Mouse (Mus musculus) CD8-positive naive resting alpha-beta T cell, adult 2 months (primary cell): ENCODE measurements around the gene Fpr3.
"Not testable (repeated sequence)": the region's sequence is repeated elsewhere in the genome, so short reads cannot be mapped to it uniquely, and the experiment has no call there.

Source experiments
- DNase-seq, 2 experiments: peaks; one replicate each; pipeline ENCODE4 v3.0.0; 2022; ENCODE audit warnings: low read depth in 2 of 2, low spot score in 2 of 2

Fpr3 gene

GRCm38 (mm10) chr17:17882672-17883071 lies 5.0 kb upstream of the Fpr3 start:
- no peak for DNase-seq

- DNase-seq, result no peak
These were observed 3.8 kb upstream of the Fpr3 start, which contains the start of gene Fpr1 for GRCm38 (mm10) chr17:17883840-17884239. Gene Fpr1, minus strand, starts transcription at chr17:17883940.

GRCm38 (mm10) chr17:17889732-17890425 lies 2.2 kb downstream of the Fpr3 start:
- DNase-seq, result no peak

GRCm38 (mm10) chr17:17896039-17896438 lies 8.4 kb downstream of the Fpr3 start:
- peak in 1 of 2 experiments; percentile 41 for DNase-seq

- no peak for DNase-seq
These were observed 11.6 kb downstream of the Fpr3 start for GRCm38 (mm10) chr17:17899268-17899667.

GRCm38 (mm10) chr17:17900768-17901167 lies 13.1 kb downstream of the Fpr3 start:
- DNase-seq, result no peak

- peak; percentile 11 to 35 for DNase-seq
These were observed 22.2 kb downstream of the Fpr3 start for GRCm38 (mm10) chr17:17909636-17910421.

- DNase-seq, result not testable (repeated sequence)
These were observed 25.0 kb downstream of the Fpr3 start for GRCm38 (mm10) chr17:17912618-17913017.

GRCm38 (mm10) chr17:17917376-17917775 lies 29.7 kb downstream of the Fpr3 start:
- DNase-seq, result no peak

- no peak for DNase-seq
These were observed 30.1 kb downstream of the Fpr3 start for GRCm38 (mm10) chr17:17917782-17918181.

- no peak for DNase-seq
These were observed 85.8 kb downstream of the Fpr3 start for GRCm38 (mm10) chr17:17973443-17973842.

GRCm38 (mm10) chr17:17981232-17981631 lies 93.6 kb downstream of the Fpr3 start:
- DNase-seq, result not testable (repeated sequence)

GRCm38 (mm10) chr17:18004752-18005151 lies 117.1 kb downstream of the Fpr3 start:
- DNase-seq, result no peak
